Mouse (Mus musculus) heart, postnatal 25 days (tissue): ENCODE results near the gene Rbm20. TPM values are rescaled to one million over a fixed set of nuclear protein-coding genes. Genes with fewer than 3 reads are reported as not detected.

Source experiments
- DNase-seq: peaks from one replicate; pipeline ENCODE4 v3.0.0; 2022; ENCODE audit warnings: low spot score
- intact Hi-C: fragments of 180-260 bp; cut with DNase I; formaldehyde crosslinking; loops from one replicate; pipeline ENCODE4 v1.15.1; 2025
- total RNA-seq, 2 experiments: library from RNA; stranded (reverse); gene quantifications; 2 replicates each; pipeline ENCODE4 v1.2.3; 2021

Gene Rbm20
- total RNA-seq, 2 experiments from 2014 or later = 203 to 227 TPM

DNA sequence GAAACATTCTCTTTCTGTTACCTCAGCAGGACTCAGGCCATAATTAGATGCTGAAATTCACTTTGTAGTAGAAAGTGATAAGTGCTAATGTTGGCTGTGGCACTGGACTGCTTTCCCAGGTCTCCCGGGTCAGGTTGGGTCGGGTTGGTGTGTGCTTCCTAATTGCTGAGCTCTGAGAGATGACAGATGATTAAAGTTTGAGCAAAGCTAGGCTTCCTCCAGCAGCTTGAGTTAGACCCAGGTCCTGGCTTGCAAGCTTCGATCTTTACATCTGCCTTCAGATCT is 154.0 kb downstream of the Rbm20 start:
- intact Hi-C loops = no loop called here
- no peak for DNase-seq

DNA sequence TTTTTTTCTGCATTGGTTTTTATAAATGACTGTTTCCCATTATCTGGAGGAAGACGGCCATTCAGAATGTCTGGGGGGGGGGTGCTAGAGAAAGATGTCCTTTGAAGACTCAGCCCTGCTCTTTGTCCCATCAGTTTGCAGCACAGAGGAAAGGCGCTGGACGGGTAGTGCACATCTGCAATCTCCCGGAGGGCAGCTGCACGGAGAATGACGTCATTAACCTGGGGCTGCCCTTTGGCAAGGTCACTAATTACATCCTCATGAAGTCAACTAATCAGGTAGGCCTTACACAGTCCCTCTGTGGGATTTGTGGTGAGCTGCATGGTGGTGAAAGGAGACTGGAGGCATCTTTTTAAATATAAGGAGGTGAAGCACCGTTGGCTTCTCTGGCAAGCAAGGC is 155.4 kb downstream of the Rbm20 start:
- DNase-seq = no peak
- intact Hi-C loops = no loop called here

DNA sequence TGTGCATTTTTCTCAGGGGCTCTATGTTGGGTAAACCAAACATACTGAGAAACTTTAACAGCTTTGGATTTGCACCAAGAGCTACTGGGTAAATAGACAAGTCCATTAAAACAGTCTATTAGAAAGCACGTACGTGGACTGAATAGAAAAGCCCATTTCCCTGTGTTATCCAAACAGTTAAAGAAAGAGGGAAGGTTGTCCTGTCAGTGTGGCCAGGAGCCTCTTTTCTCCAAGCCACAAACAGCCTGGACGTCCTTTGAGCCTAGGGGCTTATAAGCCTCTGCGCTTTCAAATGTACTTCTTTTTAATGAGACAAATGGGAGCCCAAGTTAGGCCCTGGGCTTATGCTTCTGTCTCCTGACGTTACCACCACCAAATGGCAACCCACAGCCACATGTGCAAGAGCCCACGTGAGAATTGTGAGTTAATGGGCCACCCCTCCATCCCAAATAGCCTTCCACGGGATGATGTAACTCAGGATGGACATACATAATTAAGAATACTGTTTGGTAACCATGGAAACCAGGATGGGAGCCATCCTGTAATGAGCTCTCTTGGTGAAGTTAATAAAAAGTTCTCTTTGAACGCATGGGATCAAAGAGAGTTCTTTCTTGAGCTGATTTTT is 156.8 kb downstream of the Rbm20 start:
- DNase-seq = no peak
- intact Hi-C loops = no loop called here

DNA sequence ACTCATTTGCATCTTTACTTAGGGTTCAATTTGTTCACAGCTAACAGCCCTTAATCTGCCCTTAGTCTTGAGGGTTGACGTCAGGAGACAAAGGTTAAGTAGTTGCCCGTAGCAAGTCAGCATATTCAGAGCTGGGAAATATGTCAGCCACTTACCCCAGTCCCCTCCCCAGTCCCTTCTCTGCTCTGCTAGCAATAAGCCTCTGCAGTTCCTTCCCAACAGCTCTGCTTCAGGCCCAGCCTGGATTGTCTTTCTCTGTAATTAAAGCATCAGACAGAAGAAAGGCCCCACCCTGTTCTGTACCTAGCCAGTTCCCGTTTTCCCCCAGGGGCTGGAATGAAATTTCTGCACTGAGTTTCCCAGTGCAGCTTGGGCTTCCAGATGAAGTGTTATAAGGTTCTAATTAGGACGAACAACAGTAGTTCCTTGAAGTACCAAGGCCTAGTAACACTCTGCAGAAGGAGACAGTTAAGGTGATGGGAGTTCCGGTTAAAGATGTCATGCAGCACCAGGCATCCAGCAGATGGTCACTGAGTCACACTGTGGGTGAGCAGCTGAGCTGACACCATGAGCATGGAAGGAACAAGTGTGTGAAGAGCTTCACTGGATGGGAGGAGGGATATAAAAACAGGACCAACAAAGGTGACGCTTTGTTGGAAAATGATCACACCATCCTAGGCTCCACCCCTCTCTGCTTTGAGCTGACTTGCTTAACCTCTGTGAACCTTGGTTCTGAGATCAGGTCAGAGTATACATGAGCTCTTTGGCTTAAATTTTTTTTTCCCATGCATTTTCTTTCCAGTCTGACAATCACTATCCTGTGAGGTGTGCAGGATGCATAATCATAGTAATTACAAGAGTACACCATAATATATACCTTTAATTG is 159.7 kb downstream of the Rbm20 start:
- DNase-seq = no peak

DNA sequence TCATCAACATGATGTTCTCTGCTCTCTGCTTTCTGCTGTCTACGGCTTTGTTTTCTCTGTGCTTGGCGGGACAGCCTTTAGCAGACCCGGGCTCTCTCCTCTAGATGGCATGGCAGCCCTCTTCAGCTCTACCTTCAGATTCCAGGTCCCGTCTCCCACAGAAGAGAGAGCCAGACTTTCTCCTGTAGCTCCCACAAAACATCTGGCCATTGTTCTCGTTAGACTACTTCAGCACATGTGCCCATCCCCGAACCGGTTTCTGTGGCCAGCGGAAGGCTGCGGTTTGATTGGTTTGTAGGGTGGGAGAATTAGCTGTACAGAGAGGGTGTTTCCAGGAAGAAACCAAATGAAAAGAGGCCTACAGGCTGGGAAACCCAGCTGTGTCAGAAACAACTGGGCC is 161.7 kb downstream of the Rbm20 start:
- intact Hi-C loops = no loop called here
- DNase-seq = no peak

More for the DNA sequence above, 159.7 kb downstream of the Rbm20 start:
- intact Hi-C loops = no loop called here

DNA sequence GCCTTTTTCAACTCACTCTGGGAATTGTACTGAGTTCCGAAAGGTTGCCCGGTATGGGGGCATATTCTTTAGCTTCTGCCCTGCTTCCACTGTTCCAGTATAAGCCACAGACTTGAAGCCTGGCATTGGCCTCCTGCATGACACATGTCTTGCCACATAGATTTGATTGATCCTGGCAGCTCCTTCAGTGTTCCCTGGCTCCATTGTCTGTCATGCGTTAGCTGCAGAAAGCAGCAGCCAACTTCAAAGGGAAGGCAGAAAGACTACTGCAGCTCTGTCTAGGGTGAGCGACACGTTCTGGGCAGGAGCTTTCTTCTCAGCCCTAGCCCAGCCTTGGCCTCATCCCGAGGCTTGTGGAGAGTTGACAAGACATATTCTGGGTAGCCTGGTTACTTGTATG is 162.7 kb downstream of the Rbm20 start:
- intact Hi-C loops = no loop called here

DNA sequence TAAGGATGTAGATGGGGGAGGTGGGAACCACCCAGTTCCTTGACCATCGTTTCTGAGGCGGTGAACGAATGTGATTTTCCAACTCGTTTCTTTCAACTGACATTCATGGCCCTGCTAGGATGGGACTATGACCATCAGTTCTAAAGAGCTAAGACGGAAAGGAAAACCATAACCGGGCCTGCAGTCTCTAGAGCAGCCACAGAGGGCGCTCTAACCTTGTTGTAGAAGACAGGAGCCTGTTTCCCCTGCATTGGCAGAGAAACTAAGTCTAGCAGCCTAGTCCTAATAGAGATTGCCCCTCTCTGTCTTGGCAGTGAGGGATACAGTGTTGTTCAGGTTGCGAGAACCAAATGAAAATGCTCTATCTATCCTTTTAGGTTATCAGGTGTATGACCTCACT is 164.8 kb downstream of the Rbm20 start:
- no peak for DNase-seq
- intact Hi-C loops = no loop called here

More for the DNA sequence above, 162.7 kb downstream of the Rbm20 start:
- DNase-seq = no peak

DNA sequence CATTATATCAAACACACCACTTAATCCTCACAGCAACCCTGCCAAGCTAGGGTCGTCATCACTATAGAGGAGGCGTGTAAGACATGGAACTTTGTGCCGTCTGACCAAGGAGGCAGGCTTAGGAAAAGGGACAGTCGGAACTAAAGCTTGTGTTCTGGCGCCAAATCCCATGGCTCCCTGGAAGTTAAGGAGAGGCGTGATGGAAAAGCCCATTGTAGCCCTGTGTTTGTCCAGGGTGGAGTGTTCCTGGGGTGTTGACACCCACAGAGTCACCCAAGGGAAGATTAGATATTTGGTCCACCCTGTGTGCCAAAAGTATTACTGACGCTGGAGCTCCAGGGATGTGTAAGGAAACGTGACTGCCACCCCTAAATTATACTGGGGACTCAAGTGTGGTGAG is 166.9 kb downstream of the Rbm20 start:
- no peak for DNase-seq
- intact Hi-C loops = no loop called here

DNA sequence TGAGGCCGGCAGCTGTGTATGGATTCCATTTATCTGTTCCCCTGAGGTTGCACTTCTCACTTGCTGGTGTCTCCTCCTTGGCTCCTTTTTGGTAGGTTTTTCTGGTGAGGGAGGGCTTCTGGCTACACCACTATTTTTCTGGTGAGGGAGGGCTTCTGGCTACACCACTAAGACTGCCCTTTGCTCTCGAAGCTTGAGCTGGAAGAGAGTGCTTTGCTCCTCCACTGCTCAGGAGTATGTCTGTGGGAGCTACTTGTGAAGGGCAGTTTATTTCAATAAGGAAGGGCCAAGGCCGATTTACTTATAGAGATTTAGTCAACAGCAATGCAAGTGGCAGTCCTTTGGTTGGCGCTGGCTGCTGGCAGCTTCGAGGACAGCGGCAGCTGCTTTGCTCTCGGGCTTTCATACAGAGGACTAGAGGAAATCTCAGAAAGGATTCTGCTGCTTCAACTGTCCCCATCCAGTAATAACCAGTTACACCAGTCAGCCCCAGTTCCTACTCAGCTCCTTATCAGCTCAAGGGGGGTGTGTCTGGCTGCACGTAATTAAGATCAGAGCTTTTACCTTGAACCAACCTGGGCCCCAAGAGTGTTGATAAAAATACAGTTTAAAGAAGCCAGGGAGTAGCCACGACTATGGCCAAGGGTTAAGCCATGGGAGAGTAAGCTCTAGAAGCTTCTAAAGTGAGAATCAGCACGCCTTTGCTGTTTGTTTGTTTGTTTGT is 171.3 kb downstream of the Rbm20 start:
- DNase-seq = no peak
- intact Hi-C loops = no loop called here

DNA sequence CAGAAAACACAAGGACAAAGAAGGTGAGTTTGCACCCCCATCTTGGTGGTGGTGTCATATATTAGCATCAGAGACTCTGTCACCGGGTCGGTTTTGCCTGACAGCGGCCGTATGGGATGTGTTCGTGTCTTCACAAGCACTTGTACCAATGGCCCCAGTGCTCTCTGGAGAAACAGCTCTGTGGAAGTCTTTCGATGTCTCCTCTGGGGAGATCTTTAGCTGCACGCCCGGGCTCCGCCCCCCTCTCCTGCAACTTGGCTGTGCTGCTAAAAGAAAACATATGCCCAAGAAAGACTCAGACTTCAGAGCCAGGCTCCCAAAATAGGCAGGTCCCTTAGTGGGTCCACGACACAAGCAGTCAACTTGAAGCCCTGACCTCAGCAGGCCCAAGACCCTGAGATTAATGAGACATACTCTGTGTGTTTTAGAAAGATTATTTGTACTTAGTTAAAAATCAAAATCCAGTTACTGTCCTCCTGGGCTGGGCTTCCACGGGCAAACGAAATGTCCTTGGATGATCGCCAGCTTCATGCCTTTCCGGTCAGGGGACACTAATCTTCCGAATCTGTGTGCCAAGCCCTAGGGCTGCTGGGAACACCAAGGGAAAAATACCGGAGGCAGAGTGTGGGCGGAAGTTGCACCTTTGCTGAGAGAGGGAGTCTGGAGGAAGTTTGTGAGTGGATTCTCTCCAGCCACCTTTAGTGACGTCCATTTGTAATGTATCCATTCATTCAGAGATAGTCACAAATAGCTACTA is 173.2 kb downstream of the Rbm20 start:
- intact Hi-C loops = no loop called here
- peak; percentile 43 for DNase-seq

DNA sequence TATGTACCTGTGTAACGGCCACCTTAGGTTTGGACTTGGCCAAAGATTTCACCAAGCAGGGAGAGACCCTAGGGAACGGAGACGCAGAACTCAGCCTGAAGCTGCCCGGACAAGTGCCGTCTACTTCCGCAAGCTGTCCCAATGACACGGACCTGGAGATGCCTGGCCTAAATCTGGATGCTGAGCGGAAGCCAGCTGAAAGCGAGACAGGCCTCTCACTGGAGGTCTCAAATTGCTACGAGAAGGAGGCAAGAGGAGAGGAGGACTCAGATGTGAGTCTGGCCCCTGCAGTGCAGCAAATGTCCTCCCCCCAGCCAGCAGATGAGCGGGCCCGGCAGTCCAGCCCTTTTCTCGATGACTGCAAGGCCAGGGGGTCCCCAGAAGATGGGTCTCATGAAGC is 174.2 kb downstream of the Rbm20 start:
- no peak for DNase-seq
- intact Hi-C loops = no loop called here

DNA sequence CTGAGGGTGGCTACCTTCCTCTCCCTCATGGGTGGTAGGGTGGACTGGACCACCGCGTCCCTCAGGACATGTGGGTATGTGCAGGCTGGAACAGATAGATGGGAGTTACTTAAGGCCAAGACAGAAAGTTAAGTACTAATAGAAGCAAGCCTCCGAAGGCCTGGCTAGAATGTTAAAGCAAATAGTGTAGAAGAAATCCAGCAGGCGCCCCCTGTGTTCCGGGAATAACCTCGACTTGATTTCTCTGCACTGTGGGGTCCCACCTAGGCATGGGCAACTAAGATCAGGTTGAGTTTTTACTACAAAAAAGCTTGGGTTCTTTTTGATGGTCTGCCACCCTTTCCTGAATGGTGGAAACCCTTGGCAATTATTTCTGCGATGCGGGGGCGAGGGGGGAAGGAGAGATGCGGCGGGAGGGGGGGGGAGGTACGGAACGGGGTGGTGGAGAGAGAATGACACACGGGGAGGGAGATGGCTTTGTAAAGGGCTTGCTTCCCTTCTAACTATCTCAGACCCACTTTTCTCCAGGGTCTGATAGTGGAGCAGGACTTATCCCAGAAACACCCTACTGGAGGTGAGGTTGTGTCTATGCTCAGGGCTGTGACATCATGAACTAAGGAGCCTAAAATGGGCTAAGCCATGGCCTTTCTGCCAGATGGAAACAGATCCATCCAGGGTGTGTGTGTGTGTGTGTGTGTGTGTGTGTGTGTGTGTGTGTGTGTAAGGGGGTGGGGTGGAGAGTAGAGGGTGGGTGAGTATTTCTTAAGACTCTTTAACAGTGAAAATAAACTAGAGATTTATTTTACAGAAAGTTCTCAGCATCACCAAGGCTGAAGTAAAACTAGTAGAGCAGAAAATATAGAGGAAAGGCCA is 175.0 kb downstream of the Rbm20 start:
- DNase-seq = no peak
- intact Hi-C loops = no loop called here

DNA sequence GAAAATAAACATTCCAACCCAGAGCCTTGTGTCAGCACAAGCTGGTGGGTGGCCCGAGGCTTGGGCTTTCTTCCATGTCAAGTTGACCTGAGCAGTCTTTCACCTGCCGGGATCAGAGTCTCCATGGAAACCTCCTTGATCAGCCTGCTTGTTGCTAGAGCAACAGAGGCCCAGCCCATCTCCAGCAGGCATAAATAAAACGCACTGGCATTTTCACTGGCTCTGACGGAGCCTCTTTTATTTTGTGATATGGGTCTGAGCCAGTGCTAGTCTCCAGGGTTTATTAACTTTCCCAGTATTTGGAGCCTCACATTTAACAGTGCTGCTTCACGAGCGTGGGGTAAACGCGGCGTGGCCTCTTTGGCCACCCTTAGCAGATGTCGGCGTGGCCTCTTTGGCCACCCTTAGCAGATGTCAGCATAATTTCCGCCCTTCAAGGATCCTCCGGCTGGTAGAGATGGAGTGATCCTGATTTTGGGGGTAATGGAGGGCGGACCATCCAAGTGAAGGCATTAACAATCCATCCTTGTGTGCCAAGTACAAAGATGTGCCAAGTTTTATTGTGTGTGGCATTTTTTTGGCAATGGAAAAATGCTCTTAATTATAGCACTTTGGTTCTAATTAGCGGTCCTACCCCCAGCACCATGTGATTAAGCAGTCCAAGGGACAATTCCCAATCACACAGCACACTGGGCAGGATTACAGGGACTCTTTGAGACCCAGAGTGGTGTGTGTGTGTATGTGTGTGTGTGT is 175.8 kb downstream of the Rbm20 start:
- no peak for DNase-seq
- intact Hi-C loops = no loop called here

DNA sequence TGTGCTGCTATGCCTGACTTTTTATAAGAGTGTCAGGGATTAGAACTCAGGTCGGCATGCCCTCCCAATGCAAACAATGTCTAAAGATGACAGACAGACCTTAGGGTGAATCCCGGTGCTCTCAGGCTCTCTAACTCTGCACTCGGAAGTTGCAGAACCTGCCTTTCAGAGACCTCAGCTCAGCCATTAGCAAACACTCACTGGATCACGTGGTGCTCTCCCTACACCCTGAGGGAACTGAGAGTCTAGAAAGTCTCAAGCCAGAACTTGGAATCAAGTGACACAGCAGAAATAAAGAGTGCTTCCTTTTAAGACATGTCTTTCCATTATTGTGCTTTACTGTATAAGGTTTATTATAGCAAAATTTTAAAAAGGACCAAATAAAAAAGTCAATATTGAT is 177.9 kb downstream of the Rbm20 start:
- DNase-seq = no peak
- intact Hi-C loops = no loop called here

DNA sequence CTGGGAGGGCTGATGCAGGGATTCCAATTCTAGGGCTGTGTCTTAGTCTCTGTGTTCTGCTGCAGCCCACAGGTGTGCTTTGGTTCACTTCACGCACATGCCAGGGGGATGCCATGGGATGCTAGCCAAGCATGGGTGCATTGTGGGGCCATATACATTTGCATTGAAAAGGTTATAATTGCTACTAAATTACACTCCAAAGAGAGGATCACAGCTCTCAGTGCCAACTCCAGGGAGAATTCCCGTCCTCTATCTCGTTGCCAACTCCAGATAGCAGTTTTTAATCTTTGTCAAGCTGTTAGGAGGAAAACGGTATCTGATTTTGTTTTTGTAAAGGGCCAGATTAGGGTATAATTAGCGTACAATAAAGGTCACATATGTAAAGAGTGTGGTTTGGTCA is 178.7 kb downstream of the Rbm20 start:
- no peak for DNase-seq
- intact Hi-C loops = no loop called here

DNA sequence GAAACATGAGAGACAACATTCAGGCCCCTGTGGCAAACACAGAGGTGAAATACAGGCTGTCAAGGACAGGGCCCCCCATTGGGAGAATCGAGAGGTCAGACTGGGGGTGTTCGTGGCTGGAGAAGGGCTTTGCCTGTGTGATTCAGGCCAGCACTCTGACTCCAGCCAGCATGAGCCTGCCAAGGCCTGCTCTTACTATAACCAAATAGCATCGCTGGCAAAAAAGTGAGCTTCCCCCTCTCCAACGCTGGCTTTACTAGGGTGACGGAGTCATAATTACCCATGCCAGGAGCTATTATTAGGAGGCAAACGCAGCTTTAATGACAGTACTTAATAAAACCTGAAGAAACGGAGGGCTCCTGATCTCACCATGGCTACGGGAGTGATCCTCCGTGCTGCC is 179.7 kb downstream of the Rbm20 start:
- intact Hi-C loops = no loop called here
- DNase-seq = peak; percentile 40

DNA sequence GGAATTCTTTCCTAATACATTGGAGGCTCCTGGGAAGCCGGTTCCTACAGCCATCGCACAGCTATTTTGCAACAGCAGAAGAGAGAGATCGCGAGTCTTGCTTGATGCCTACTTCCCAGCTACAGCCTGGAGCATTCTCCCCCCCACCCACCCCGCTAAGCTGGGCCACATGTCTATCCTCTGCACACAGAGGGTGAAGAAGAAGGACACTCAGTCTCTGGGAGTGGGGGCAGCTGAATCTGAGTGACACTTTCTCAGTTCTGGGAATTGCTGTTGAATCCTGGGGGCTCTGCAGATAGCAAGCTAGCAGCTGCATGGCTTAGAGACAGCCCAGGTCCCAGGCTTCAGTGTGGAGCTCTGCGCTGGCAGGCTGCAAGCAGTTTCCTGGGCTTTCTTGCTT is 180.9 kb downstream of the Rbm20 start:
- intact Hi-C loops = no loop called here
- no peak for DNase-seq

DNA sequence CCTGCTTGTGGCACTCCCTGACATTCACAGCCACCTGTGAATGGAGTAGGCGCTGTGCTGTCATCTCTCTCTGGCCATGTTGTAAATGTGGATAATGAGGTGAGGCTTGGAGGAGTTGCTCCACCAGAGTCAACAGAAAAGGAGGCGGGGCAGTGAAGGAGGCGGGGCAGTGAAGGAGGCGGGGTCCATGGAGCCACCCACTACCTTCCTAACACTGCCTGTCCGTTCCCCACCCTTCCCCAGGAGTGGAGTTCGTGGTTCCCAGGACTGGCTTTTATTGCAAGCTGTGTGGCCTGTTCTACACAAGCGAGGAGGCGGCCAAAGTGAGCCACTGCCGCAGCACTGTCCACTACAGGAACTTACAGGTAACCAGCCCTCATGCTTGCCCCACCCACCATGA is 182.0 kb downstream of the Rbm20 start:
- no peak for DNase-seq
- intact Hi-C loops = no loop called here

DNA sequence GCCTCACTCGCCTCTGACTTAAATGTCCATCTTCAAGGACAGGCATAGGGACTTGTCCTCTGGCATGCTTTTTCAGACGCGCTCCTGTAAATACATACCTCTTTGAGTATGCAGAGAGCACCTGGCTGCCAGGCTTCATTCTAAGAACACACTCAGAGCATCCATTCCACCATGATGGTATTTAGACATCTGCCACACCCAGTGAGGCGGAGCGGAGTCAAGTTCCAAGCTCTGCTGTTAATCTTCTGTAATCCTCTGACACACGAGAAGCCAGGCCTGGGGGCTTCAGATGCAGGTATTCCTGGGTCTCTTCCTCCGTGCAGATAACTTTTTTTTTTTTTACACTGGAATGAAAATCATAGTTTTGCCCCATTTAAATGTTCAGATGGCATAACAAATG is 182.5 kb downstream of the Rbm20 start:
- intact Hi-C loops = no loop called here

More for the DNA sequence above, 182.5 kb downstream of the Rbm20 start:
- DNase-seq = no peak
